Mouse (Mus musculus): Measurements from ENCODE around the gene Fbxw11.

Gene Fbxw11

DNA sequence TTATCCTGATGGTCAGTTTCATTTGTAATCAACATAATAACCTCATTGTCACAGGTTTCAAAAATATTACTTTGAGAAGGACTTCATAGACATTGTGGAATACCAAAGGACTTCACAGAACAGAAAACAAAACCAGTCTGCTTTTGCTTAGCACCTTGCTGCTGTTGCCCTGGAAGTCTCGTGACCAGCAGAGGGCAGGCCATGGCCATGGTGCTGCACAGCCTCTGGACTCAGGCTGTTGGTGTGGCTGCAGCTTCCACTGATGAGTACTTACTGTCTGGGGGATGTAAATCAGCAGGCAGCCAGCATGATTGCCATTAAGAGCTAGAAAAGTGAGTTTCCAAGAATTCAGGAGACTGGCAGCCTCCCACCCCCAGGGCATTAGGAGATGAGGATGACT lies 16.8 kb upstream of the Fbxw11 start:
- DNase-seq, result peak; percentile 37 to 57

DNA sequence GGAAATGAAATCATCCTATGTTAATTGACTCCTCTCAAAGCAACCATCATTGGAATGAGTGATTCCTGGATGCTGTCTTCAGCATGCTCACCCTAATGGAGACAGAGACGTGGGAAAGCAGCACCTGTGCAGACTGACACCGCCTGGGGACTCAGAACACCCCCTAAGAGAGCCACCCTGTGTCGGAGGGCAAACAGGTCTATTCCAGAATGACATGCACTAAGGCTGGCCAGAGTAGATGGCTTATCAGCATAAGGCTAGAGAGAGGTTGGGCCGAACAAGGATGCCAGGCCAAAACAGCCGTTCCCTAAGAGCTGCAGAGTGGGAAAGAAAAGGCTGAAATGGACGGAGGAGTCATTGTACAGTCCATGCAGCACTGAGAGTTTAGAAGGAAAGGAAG lies 16.4 kb upstream of the Fbxw11 start:
- DNase-seq, result no peak

DNA sequence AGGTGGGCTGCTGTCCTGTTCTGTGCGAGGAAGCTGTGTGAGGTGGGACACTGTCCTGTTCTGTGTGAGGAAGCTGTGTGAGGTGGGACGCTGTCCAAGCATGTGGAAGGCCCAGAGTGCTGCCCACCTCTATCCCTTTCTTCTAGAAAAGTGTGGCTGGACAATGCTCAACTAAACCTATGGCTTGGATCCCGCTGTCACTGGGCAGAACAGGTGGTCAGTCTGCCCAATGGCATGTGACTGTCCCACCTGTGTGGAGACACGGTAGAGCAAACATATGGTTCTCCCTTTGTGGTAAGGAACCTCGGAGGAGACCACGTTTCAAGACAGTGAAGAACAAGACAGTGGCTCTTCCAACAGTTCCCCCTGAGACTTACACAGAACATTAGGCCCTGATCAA lies 14.6 kb upstream of the Fbxw11 start:
- DNase-seq, result no peak

GRCm38 (mm10) chr11:32629713-32630211 lies 12.8 kb upstream of the Fbxw11 start:
- no peak for DNase-seq

GRCm38 (mm10) chr11:32632671-32633070 lies 9.9 kb upstream of the Fbxw11 start:
- DNase-seq, result no peak

GRCm38 (mm10) chr11:32633542-32633941 lies 9.0 kb upstream of the Fbxw11 start:
- DNase-seq, result no peak

DNA sequence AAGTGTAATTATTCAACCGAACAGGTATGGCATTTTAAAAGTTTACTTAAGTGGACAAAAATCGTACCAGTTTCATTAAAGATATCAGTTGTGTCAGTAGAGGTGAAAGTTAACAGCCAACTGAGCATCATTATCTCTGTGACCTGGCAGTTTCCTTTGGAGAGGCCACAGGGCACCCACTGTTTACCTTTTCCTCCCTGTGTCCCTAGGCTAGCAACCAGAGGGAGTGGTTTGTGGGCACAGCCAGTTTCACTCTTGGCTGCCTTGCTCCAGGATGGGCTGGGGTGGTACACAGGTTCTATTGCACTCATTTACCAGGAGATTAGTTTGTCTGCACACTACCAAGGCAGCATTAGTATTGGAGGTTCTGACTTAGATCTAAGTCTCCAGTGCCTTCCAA lies 8.4 kb upstream of the Fbxw11 start:
- no peak for DNase-seq

GRCm38 (mm10) chr11:32634842-32635241 lies 7.7 kb upstream of the Fbxw11 start:
- DNase-seq, result no peak

GRCm38 (mm10) chr11:32636275-32636674 lies 6.2 kb upstream of the Fbxw11 start:
- no peak for DNase-seq

DNA sequence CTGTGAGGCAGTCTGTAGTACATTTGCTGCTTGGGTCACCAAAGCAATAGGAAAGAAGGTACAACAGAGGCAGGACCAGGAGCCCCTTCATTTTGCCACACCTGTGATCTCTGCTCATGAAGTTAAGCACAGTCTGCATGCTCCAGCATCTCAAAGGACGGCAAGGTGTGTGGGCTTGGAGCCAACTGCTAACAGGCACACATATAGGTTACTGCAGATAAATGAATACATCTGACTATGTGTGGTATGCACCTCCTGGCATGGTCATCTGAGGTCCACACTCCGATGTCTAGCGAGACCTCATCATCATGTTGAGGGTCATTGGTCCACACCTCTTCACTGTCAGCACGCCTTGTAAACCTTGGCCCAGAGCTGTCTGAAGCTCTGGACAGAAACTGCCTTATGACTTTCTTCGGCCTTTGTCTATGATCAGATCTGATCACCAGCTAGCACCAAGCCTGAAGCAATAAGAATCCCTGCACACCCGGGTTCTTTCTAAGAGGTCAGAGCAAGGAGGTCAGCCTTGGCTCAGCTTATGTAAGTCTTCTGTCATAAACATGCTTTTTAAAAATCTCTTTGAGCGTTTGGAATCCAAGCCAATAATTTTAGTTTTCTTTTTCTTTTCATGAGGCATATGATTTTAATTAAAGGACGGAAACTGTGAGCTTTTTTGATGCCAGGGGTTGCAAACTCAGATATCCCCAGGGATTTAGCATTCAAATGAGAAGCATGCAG lies 3.8 kb upstream of the Fbxw11 start:
- no peak for DNase-seq

DNA sequence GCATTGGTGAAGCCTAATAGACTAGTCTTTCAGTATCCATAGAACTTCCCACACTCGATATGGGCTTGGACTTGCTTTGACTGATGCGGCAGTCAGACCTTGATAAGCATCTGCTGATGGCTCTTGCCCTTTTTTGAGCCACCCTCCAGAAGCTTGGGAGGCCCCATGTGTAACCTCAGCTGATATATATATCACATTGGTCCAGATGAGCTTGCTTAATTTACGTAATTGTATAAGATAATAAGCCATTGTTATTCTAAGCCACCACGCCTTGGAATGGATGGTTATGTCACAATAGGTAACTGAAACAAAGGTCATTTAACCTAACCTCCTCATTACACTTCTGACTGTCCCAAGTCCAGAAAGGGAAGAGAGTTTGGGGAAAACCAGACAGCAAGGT lies 1.9 kb upstream of the Fbxw11 start:
- no peak for DNase-seq

GRCm38 (mm10) chr11:32642899-32643886 lies 669 bp downstream of the Fbxw11 start:
- DNase-seq, result no peak

GRCm38 (mm10) chr11:32644010-32644409 lies 1.5 kb downstream of the Fbxw11 start:
- no peak for DNase-seq

DNA sequence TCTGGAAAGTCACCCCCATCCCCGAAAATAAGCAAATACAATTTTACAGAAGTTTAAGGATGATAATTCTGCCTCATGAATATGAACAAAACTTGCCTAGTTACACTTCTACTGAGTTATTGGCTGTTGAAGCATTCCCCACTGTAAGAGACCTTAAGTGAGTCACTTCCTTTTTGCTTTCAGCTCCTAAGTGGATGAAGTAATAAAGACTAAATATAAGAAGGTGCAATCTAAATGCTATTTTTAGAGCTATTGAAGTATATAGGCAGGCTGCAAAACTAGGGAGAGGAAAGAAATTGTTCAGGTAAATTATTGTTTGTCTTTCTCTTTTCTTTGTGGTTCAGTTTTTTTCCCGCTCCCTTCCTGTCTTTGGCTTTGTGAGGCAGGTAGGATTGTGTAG lies 4.7 kb downstream of the Fbxw11 start:
- DNase-seq, result no peak

DNA sequence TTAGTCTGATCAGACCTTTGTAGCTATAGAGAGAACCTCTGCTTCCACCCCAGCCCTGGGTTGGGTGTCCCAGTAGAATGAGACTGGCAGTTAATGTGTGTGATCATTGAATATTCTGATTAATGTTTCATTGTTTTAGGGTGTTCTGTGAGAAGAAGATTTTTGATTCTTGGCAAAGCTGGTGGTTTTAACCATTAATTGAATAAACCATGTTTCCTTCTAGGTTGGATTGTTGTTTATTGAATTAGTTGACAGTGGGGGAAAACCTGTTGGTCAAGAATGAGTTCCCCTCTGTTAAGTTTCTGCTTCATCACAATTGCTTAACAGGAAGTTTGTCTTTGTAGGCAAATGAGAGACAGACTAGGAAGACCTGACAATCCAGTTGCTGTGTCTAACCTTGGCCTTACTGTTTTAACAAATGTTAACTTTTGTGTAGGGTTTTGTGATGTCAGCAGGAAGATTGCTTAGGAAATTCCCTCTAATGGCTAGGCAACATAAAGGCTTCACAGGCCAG lies 7.8 kb downstream of the Fbxw11 start:
- no peak for DNase-seq

DNA sequence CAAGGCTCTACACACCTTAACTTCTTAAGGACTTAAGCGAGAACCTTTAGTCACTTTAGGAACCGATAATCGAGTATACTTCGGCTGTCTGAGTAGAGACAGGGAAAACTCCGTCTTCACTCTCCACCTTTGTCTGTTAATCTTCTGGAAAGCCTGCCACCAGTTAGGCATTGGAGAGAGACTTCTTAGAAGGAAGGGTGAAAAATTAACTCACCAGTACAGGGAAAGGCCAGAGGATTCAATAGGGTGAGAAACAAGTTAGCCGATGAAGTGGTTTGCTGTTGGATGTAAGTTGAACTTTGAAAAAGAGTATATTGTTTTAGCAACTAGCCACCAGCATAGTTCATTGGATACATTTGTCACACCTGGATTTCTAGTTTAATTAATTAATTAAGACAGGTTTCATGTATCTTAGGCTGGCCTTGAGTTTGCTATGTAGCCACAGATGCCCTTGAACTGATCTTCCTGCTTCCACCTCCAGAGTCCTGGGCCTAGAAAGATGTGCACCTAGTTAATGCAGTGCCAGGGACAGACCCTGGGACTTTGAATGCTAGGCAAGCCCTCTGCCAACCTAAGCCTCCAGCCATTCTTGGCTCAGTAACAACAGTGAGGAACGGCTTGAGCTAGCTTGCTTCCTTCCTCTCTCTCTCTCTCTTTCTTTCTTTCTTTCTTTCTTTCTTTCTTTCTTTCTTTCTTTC lies 8.5 kb downstream of the Fbxw11 start:
- no peak for DNase-seq

- no peak for DNase-seq
Measured at GRCm38 (mm10) chr11:32651723-32652122, 9.2 kb downstream of the Fbxw11 start.

DNA sequence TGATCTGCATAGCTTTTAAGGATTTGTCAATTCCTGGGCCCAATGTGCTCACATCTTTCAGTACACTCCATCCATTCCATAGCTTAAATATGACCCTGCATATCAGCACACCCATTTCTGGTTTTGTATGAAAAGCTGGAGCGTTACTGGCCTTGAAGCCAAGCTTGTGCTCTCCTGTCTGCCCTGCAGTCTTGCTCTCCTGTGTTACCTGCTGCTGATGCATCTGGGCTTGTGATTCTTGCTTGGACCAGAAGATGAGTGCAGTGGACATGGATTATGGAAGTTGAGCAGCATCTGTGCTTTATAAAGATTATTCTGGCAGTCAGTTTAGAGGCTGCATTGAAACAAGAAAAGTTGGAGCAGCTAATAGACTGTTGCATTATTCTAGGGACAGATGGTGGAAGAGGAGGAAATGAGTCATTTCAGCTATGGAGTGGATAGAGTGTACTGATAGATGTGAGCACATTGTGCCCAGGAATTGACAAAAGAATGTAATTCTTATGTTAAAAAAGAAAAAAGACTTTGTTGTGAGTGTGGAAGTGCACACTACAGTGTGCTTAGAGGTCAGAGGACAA lies 19.6 kb downstream of the Fbxw11 start:
- no peak for DNase-seq

- DNase-seq, result no peak
Measured at GRCm38 (mm10) chr11:32665639-32666038, 23.1 kb downstream of the Fbxw11 start.

DNA sequence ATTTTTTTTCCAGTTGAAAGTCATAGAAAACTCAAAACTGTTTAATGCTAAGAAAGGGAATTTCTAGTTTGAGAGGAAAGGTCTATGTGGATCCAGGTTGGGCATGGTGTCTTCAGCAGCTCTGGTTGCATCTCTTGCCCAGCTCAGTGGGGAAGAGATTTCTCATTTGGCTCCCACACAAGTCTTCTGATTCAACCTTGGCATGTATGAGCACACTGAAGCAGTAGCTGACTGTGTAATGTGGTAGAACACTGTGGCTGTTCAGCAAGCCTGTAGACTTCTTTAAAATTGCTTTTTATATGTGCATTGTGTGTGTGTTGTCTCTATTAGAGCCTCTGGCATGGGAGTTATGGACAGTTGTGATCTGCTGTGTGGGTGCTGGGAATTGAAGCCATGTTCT lies 24.5 kb downstream of the Fbxw11 start:
- no peak for DNase-seq

DNA sequence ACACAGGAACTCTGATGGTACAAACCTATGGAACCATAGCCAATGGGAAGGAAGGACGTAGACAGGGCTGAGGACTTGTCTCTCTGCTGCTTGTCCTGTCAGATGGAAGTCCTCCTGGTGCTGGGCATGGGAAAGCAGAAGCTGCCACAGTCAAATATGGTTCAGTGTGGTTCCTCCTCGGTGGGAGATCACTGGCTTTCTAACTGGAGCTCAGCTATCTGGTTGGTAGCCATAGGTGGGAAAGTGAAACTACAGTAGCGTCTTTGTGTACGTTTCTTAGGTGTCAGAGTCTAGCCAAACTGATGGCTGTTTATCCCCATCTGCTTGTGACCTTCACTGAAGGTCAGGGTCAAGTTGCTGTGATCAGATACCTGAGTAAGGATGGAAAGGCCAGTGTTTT lies 29.0 kb downstream of the Fbxw11 start:
- no peak for DNase-seq

DNA sequence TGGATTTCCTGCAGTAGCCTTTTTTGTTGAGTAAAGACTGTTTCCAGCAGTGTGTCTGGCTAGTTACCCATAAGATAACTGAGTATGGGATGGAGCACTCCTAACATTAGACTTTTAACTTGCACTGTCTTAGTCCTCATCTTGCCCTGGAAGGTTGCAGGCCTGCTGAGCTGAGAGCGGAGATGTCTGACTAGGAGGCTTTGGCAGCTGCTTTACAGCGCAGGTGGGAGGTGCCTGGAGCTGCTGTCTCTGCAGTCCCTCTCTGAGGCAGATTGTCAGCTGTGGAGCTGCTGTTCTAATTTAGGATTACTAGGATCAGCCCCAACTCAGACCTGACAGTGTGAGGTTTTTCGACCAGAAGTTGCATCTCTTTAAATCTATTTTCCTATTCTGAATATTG lies 34.3 kb downstream of the Fbxw11 start:
- no peak for DNase-seq

DNA sequence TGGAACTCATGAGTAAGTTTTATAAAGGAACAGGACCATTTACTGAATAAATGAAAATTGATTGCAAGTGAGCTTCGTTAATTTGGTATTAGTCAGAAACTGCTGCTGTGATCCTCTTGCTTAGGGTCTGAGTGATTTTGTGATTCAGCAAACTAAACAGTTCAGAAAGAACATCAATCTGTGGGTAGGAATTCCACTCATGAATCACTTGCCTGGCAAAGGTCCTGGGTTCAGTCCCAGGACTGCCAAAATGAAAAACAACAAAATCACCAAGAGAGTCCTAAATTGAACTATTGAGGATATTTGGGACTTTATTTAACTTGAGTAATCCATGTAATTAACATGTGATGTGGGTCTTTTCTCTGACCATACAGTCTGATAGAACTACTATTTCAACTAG lies 35.3 kb downstream of the Fbxw11 start:
- DNase-seq, result no peak

Measured in spleen, adult 18-20 months (tissue).